Mouse (Mus musculus): ENCODE measurements around the gene Gm11758.
"Not testable (repeated sequence)": the region's sequence is repeated elsewhere in the genome, so short reads cannot be mapped to it uniquely, and the experiment has no call there.

The Gm11758 gene

DNA sequence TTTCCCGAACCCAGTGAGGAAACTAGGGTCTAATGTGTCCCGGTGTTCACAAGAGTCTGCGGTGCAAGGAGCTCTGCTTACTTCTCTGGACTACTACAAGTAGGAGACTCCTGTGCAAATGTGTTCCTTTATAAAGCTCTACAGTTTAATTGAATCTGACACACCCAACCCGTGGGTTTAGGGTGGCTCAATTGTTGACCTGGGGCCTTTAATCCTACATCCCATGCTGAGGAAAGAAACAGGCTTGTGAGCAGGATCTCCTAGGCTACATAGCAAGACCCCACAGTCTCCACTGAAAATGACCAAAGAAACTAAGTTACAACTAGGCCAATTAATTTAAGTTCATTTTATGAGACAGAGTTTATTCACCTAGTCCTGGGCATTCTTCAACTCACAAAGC, at the start of gene Gm11758:
TSS of gene Gm11758 (minus strand) at position 101 of the 400 bp plus-strand sequence.
- not testable (repeated sequence) for DNase-seq (ENCODE audit: low spot score in 2 of 2)

DNA sequence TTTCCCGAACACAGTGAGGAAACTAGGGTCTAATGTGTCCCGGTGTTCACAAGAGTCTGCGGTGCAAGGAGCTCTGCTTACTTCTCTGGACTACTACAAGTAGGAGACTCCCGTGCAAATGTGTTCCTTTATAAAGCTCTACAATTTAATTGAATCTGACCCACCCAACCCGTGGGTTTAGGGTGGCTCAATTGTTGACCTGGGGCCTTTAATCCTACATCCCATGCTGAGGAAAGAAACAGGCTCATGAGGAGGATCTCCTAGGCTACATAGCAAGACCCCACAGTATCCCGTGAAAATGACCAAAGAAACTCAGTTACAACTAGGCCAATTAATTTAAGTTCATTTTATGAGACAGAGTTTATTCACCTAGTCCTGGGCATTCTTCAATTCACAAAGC, 44.6 kb upstream of the Gm11758 start, which contains the start of gene Gm11756:
TSS of gene Gm11756 (minus strand) at position 101 of the 400 bp plus-strand sequence.
- DNase-seq (ENCODE audit: low spot score in 2 of 2): not testable (repeated sequence)

DNA sequence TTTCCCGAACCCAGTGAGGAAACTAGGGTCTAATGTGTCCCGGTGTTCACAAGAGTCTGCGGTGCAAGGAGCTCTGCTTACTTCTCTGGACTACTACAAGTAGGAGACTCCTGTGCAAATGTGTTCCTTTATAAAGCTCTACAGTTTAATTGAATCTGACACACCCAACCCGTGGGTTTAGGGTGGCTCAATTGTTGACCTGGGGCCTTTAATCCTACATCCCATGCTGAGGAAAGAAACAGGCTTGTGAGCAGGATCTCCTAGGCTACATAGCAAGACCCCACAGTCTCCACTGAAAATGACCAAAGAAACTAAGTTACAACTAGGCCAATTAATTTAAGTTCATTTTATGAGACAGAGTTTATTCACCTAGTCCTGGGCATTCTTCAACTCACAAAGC, 29.8 kb upstream of the Gm11758 start, which contains the start of gene Gm13871:
TSS of gene Gm13871 (minus strand) at position 101 of the 400 bp plus-strand sequence.
- DNase-seq (ENCODE audit: low spot score in 2 of 2): not testable (repeated sequence)

DNA sequence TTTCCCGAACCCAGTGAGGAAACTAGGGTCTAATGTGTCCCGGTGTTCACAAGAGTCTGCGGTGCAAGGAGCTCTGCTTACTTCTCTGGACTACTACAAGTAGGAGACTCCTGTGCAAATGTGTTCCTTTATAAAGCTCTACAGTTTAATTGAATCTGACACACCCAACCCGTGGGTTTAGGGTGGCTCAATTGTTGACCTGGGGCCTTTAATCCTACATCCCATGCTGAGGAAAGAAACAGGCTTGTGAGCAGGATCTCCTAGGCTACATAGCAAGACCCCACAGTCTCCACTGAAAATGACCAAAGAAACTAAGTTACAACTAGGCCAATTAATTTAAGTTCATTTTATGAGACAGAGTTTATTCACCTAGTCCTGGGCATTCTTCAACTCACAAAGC, 14.9 kb upstream of the Gm11758 start, which contains the start of gene Gm11757:
TSS of gene Gm11757 (minus strand) at position 101 of the 400 bp plus-strand sequence.
- DNase-seq (ENCODE audit: low spot score in 2 of 2): not testable (repeated sequence)

DNA sequence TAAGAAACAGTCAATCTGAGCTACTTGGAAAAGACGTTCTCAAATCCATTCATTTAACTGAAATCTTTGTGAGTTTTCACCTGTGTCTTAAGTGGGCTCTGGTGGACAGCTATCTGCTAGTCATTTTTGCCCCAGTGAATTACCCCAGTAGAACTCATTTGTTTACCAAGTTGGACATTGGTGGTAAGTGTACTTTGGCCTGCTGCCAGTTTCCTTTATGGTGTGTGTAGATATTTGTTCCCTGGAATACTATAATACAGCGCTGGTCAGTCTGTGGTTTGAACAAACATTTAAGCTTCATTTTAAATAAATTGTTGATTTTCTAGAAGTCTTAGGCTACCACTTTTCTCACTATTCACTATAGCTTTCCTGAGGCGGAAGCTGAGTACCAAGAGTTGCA, 49.5 kb downstream of the Gm11758 start:
- no peak for DNase-seq (ENCODE audit: low spot score in 2 of 2)

Measured in cerebellum, postnatal 4 days (tissue).